10 mouse cellular contexts compared by ENCODE assay signal in genomic region chr12:86103852-86104251, GRCm38 (mm10). TPM values are rescaled to one million over a fixed set of nuclear protein-coding genes. Genes with fewer than 3 reads are reported as not detected.
DNase-seq lines count a peak whose midpoint lies in the region; ATAC-seq and TF ChIP-seq lines count a peak whose summit lies in the region.
"Had no signal": no experiment of that assay in that cellular context is flagged by ENCODE, and none has a peak within 500 bp of the region (broad histone marks: within the 10 kb centered on the region; RNA-seq: fewer than 3 reads in every experiment).

No protein-coding gene starts in this region.

- peak overlapping the region; percentile 1; the same call in 1 of the 2 replicates for H3K4me2 ChIP-seq in forebrain, embryonic 12.5 days
- no peak overlapping the region for H3K4me2 ChIP-seq in forebrain, embryonic 16.5 days (ENCODE audit: low read length)
- H3K4me2 ChIP-seq in lung, embryonic 16.5 days (ENCODE audit: low read depth, low read length): no peak overlapping the region

- H3K27me3 ChIP-seq in forebrain, embryonic 12.5 days: peaks cover 17% of the 10 kb centered on the region
- no peaks in the 10 kb centered on the region for H3K27me3 ChIP-seq in forebrain, embryonic 16.5 days (replicated peaks; ENCODE audit: control insufficient read depth, insufficient read depth, low read length)
- H3K27me3 ChIP-seq in lung, embryonic 16.5 days (ENCODE audit: control insufficient read depth, insufficient read depth, low read depth, low read length): no peaks in the 10 kb centered on the region
- no peaks in the 10 kb centered on the region for H3K27me3 ChIP-seq in small intestine, adult 2 months (ENCODE audit: control insufficient read depth, insufficient read depth, low read length)

- no peak for TF ChIP-seq POLR2A in lung, adult 2 months (IDR thresholded peaks at IDR 0.05; ENCODE audit: borderline replicate concordance, extremely low read depth, low read depth, low read length)
- TF ChIP-seq POLR2A in small intestine, adult 2 months (IDR thresholded peaks at IDR 0.05; ENCODE audit: low read depth, low read length): no peak

- no peak for TF ChIP-seq CTCF in lung, adult 2 months (IDR thresholded peaks at IDR 0.05; ENCODE audit: insufficient read depth, low read length)
- no peak for TF ChIP-seq CTCF in small intestine, adult 2 months (IDR thresholded peaks at IDR 0.05; ENCODE audit: extremely low read depth, insufficient read length, insufficient replicate concordance, low read depth, low read length)

- H3K27ac ChIP-seq in forebrain, embryonic 12.5 days: no peak overlapping the region; the same call in 1 of the 2 replicates
- no peak overlapping the region for H3K27ac ChIP-seq in forebrain, embryonic 16.5 days (ENCODE audit: low read length)
- H3K27ac ChIP-seq in lung, embryonic 16.5 days (ENCODE audit: low read length): peak overlapping the region; percentile 72
- H3K27ac ChIP-seq in small intestine, adult 2 months (ENCODE audit: insufficient read depth, low read depth, low read length): peak overlapping the region; percentile 54

- 0 out of 2 replicates have a peak, but pooled peaks cover 2% of the 10 kb centered on the region for H3K36me3 ChIP-seq in forebrain, embryonic 12.5 days (replicated peaks)
- no peaks in the 10 kb centered on the region for H3K36me3 ChIP-seq in forebrain, embryonic 16.5 days (ENCODE audit: control insufficient read depth, insufficient read depth)
- no peaks in the 10 kb centered on the region for H3K36me3 ChIP-seq in lung, embryonic 16.5 days (ENCODE audit: control insufficient read depth, insufficient read depth, low read length)
- H3K36me3 ChIP-seq in small intestine, adult 2 months (ENCODE audit: control insufficient read depth, insufficient read depth, low read length): 0 out of 2 replicates have a peak, but pooled peaks cover under 1% of the 10 kb centered on the region

- no peak for ATAC-seq in forebrain, embryonic 12.5 days (ENCODE audit: low FRiP score)
- ATAC-seq in forebrain, embryonic 16.5 days: no peak
- ATAC-seq in lung, embryonic 16.5 days (ENCODE audit: low read depth): peak; percentile 21

- WGBS in forebrain, embryonic 12.5 days: 43% methylated on average over 8 of the region's 8 CpGs
- 43% methylated on average over 8 of the region's 8 CpGs for WGBS in forebrain, embryonic 16.5 days
- whole genome bisulfite sequencing in lung, embryonic 16.5 days: 25% methylated on average over 8 of the region's 8 CpGs
- 27% methylated on average over 8 of the region's 8 CpGs for WGBS in lung, adult 2 months
- 20% methylated on average over 8 of the region's 8 CpGs for WGBS in small intestine, adult 2 months

- H3K4me1 ChIP-seq in forebrain, embryonic 12.5 days: peaks cover 23% of the 10 kb centered on the region
- peaks cover 11% of the 10 kb centered on the region for H3K4me1 ChIP-seq in forebrain, embryonic 16.5 days (replicated peaks; ENCODE audit: control insufficient read depth, insufficient read depth, low read length)
- peaks cover 20% of the 10 kb centered on the region for H3K4me1 ChIP-seq in lung, embryonic 16.5 days (replicated peaks; ENCODE audit: control insufficient read depth, insufficient read depth, low read length)
- H3K4me1 ChIP-seq in lung, adult 2 months (ENCODE audit: control insufficient read depth, insufficient read depth, low read length): peaks cover 10% of the 10 kb centered on the region
- H3K4me1 ChIP-seq in small intestine, adult 2 months (ENCODE audit: control insufficient read depth, insufficient read depth, insufficient read length, low read length): peaks cover 2% of the 10 kb centered on the region

- no peak overlapping the region for H3K9ac ChIP-seq in forebrain, embryonic 12.5 days
- H3K9ac ChIP-seq in forebrain, embryonic 16.5 days (replicated peaks; ENCODE audit: low read depth, low read length): no peak overlapping the region
- 0 out of 2 replicates have a peak overlapping the region, but pooled peaks have one; percentile 34 for H3K9ac ChIP-seq in lung, embryonic 16.5 days (ENCODE audit: low read length)

- H3K9me3 ChIP-seq in forebrain, embryonic 12.5 days: no peaks in the 10 kb centered on the region
- no peaks in the 10 kb centered on the region for H3K9me3 ChIP-seq in forebrain, embryonic 16.5 days (ENCODE audit: control insufficient read depth, low read length)
- H3K9me3 ChIP-seq in lung, embryonic 16.5 days (ENCODE audit: control insufficient read depth, low read length): no peaks in the 10 kb centered on the region

- no peak for DNase-seq in lung, adult 2 months
- peak; percentile 63 for DNase-seq in kidney, adult 9 months
- no peak for DNase-seq in thymus, postnatal 36 days
- no peak for DNase-seq in gastrocnemius, adult 18-20 months (ENCODE audit: low spot score)

- no peak overlapping the region for H3K4me3 ChIP-seq in forebrain, embryonic 12.5 days (replicated peaks)
- no peak overlapping the region for H3K4me3 ChIP-seq in forebrain, embryonic 16.5 days (replicated peaks; ENCODE audit: low read length)
- H3K4me3 ChIP-seq in lung, embryonic 16.5 days (ENCODE audit: low read length): no peak overlapping the region
- H3K4me3 ChIP-seq in lung, adult 2 months (replicated peaks; ENCODE audit: extremely low read depth, low read depth, low read length): no peak overlapping the region
- no peak overlapping the region for H3K4me3 ChIP-seq in small intestine, adult 2 months (ENCODE audit: low read depth, low read length)
- H3K4me3 ChIP-seq: erythroblast, embryonic 14.5 days had no signal

RNA-seq across cellular contexts. Expression of gene Ift43, which starts 21.5 kb away (rescaled TPM):
- polyA plus RNA-seq in forebrain, embryonic 12.5 days (2016; fragmentation: Nextera tagmentation; extraction: Ambion mirVana): 91.9 and 94.3 TPM in 2 replicates
- polyA plus RNA-seq in forebrain, embryonic 16.5 days (2015; fragmentation: Nextera tagmentation; extraction: Ambion mirVana): 59.9 and 67.0 TPM in 2 replicates
- polyA plus RNA-seq in lung, embryonic 16.5 days (2015; fragmentation: Nextera tagmentation; extraction: Ambion mirVana): 103 and 106 TPM in 2 replicates
- 32.8 and 49.6 TPM in 2 replicates for polyA plus RNA-seq in lung, adult 2 months (2012; rRNA removed)
- polyA plus RNA-seq in small intestine, adult 2 months (2012; rRNA removed): 6.1 and 15.2 TPM in 2 replicates
- 10 to 100 TPM; 10.5 to 12.7 TPM for total RNA-seq in gastrocnemius, adult 18-20 months (2021)
- polyA plus RNA-seq: erythroblast, embryonic 14.5 days had no signal

RNA-seq across cellular contexts. Expression of gene Tgfb3, which starts 25.0 kb away (rescaled TPM):
- 8.5 and 9.7 TPM in 2 replicates for polyA plus RNA-seq in forebrain, embryonic 12.5 days (2016; fragmentation: Nextera tagmentation; extraction: Ambion mirVana)
- 7.2 and 9.1 TPM in 2 replicates for polyA plus RNA-seq in forebrain, embryonic 16.5 days (2015; fragmentation: Nextera tagmentation; extraction: Ambion mirVana)
- polyA plus RNA-seq in lung, embryonic 16.5 days (2015; fragmentation: Nextera tagmentation; extraction: Ambion mirVana): 43.2 and 50.3 TPM in 2 replicates
- polyA plus RNA-seq in lung, adult 2 months (2012; rRNA removed): 24.8 and 33.9 TPM in 2 replicates
- 2.9 and 3.2 TPM in 2 replicates for polyA plus RNA-seq in small intestine, adult 2 months (2012; rRNA removed)
- 10 to 100 TPM; 41.9 to 54.3 TPM for total RNA-seq in gastrocnemius, adult 18-20 months (2021)
- total RNA-seq: megakaryocyte progenitor cell, adult 5-6 weeks had no signal
- polyA plus RNA-seq: erythroblast, embryonic 14.5 days had no signal

Comparison
In these comparisons a context has a peak if more than half of its experiments do, and no peak if none do; other contexts are left out.
1. H3K27ac ChIP-seq: peak in lung, embryonic 16.5 days (single experiment) and small intestine, adult 2 months (single experiment); none in forebrain, embryonic 12.5 days (single experiment) and forebrain, embryonic 16.5 days (single experiment).